Mouse (Mus musculus) cerebellum, adult 9-10 months (tissue): Measurements from ENCODE around the gene Gsdme.

ENCODE experiments used
- DNase-seq: peaks from one replicate; pipeline ENCODE4 v3.0.0; 2022

Gene Gsdme

GRCm38 (mm10) chr6:50175736-50176135 lies 87.9 kb downstream of the Gsdme start:
- no peak for DNase-seq

GRCm38 (mm10) chr6:50169771-50170170 lies 93.9 kb downstream of the Gsdme start:
- DNase-seq: peak; percentile 12

- DNase-seq: no peak
These were observed 94.8 kb downstream of the Gsdme start for GRCm38 (mm10) chr6:50168821-50169220.

- no peak for DNase-seq
These were observed 100.6 kb downstream of the Gsdme start for GRCm38 (mm10) chr6:50163013-50163412.

- DNase-seq: no peak
These were observed 103.8 kb downstream of the Gsdme start for GRCm38 (mm10) chr6:50159842-50160241.

GRCm38 (mm10) chr6:50149378-50149777 lies 114.3 kb downstream of the Gsdme start:
- DNase-seq: no peak

GRCm38 (mm10) chr6:50146158-50146557 lies 117.5 kb downstream of the Gsdme start:
- DNase-seq: no peak

- DNase-seq: no peak
These were observed 124.1 kb downstream of the Gsdme start for GRCm38 (mm10) chr6:50139526-50139925.
